Mouse (Mus musculus): ENCODE measurements around the gene Smim10l2a. TPM values are rescaled to one million over a fixed set of nuclear protein-coding genes. Genes with fewer than 3 reads are reported as not detected.

Smim10l2a gene
- total and polyA plus RNA-seq, 3 experiments: 0.18 to 0.20 TPM; not detected in 1

DNA sequence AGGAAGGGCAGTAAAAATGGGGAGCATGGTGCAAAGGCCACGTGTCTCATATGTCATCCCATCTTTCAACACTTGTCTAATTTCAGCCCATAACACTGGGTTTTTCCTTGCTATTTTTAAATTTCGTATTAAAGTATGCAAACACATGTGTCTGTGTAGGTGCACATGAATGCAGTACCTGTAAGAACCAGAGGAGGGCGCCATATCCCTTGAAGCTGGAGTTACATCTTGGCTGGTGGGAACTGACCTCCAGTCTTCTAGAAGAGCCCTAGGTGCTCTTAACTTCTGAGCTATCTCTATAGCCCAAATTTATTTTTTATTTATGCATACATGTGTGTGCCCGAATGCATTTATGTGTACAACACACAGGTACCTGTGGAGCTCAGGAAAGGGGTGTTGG is 43.2 kb downstream of the Smim10l2a start:
- no peak overlapping the region for H3K27ac ChIP-seq
- DNase-seq: no peak
- no peaks in the 10 kb centered on the region for H3K27me3 ChIP-seq (ENCODE audit: control insufficient read depth, insufficient read depth, low read length)
- no peak overlapping the region for H3K4me3 ChIP-seq
- H3K4me1 ChIP-seq (ENCODE audit: control insufficient read depth, insufficient read depth, low read length): no peaks in the 10 kb centered on the region
- intact Hi-C loops (cut with DNase I): no loop called here
- H3K36me3 ChIP-seq (ENCODE audit: control insufficient read depth, insufficient read depth, low read length): no peaks in the 10 kb centered on the region
- H3K9ac ChIP-seq (ENCODE audit: low read depth, low read length): no peak overlapping the region
- H3K79me2 ChIP-seq (replicated peaks; ENCODE audit: control insufficient read depth, insufficient read depth, low read length): no peaks in the 10 kb centered on the region
- TF ChIP-seq CTCF (IDR thresholded peaks at IDR 0.05): peak; percentile 39
- TF ChIP-seq EP300 (IDR thresholded peaks at IDR 0.05; ENCODE audit: insufficient read depth, low read depth, low read length): no peak
- 67% methylated on average over 4 of the region's 4 CpGs for WGBS

Other genes starting within 250 kb of the Smim10l2a start
- 1 to 10 TPM in 1 of 2 experiments, under 1 TPM in 1; 0.96 to 1.2 TPM for gene 3830403N18Rik, start 238.0 kb upstream of the Smim10l2a start, total RNA-seq (2021)
- gene 3830403N18Rik, start 238.0 kb upstream of the Smim10l2a start, polyA plus RNA-seq (2012; rRNA removed): 0.18 and 0.56 TPM in 2 replicates
- gene Gm773, start 161.7 kb upstream of the Smim10l2a start, total RNA-seq (2021): not detected
- not detected in 2 replicates for gene Gm773, start 161.7 kb upstream of the Smim10l2a start, polyA plus RNA-seq (2012; rRNA removed)
- 1 to 10 TPM; 4.0 to 5.5 TPM for gene Zfp449, start 28.2 kb upstream of the Smim10l2a start, total RNA-seq (2021)
- gene Zfp449, start 28.2 kb upstream of the Smim10l2a start, polyA plus RNA-seq (2012; rRNA removed): 1.4 and 2.3 TPM in 2 replicates
- gene Gm2174, start 73.4 kb downstream of the Smim10l2a start, total RNA-seq (2021): under 1 TPM in 1 of 2 experiments, not detected in 1; 0.86 TPM
- gene Gm2174, start 73.4 kb downstream of the Smim10l2a start, polyA plus RNA-seq (2012; rRNA removed): 2.9 and 3.9 TPM in 2 replicates
- gene Ints6l, start 80.3 kb downstream of the Smim10l2a start, total RNA-seq (2021): 1 to 10 TPM; 4.8 to 4.9 TPM
- gene Ints6l, start 80.3 kb downstream of the Smim10l2a start, polyA plus RNA-seq (2012; rRNA removed): 10.9 and 20.8 TPM in 2 replicates
- gene Gm10477, start 150.2 kb downstream of the Smim10l2a start, total RNA-seq (2021): not detected
- gene Gm10477, start 150.2 kb downstream of the Smim10l2a start, polyA plus RNA-seq (2012; rRNA removed): not detected in 2 replicates
- not detected for gene Gm648, start 175.0 kb downstream of the Smim10l2a start, total RNA-seq (2021)
- gene Gm648, start 175.0 kb downstream of the Smim10l2a start, polyA plus RNA-seq (2012; rRNA removed): not detected in 2 replicates
- gene Mmgt1, start 223.5 kb downstream of the Smim10l2a start, total RNA-seq (2021): 10 to 100 TPM; 28.4 to 32.6 TPM
- 12.1 and 26.4 TPM in 2 replicates for gene Mmgt1, start 223.5 kb downstream of the Smim10l2a start, polyA plus RNA-seq (2012; rRNA removed)
- 10 to 100 TPM; 22.2 to 22.4 TPM for gene Slc9a6, start 235.2 kb downstream of the Smim10l2a start, total RNA-seq (2021)
- gene Slc9a6, start 235.2 kb downstream of the Smim10l2a start, polyA plus RNA-seq (2012; rRNA removed): 12.6 and 15.8 TPM in 2 replicates

Measured in heart, adult 2 months (tissue).